Mouse (Mus musculus): ENCODE measurements around the gene Tomm6.

GRCm38 (mm10) chr17:47704692-47705091 is 16.5 kb upstream of the Tomm6 start:
- TF ChIP-seq KAT2A (conservative IDR thresholded peaks at IDR 0.05; ENCODE audit: low read depth, low read length) (no peak), POLR2AphosphoS2 (IDR thresholded peaks at IDR 0.05; ENCODE audit: low read length) (no peak), MAZ (IDR thresholded peaks at IDR 0.05; ENCODE audit: low read depth, low read length) (no peak), NELFE (IDR thresholded peaks at IDR 0.05; ENCODE audit: low read depth, low read length) (no peak), CTCF (IDR thresholded peaks at IDR 0.05 in 2 of 3, conservative IDR thresholded peaks at IDR 0.05 in 1 of 3; ENCODE audit: control insufficient read depth in 1 of 3, insufficient read depth in 1 of 3, low read depth in 2 of 3, low read length in 3 of 3, poor library complexity in 1 of 3, severe bottlenecking in 1 of 3) (peak in 2 of 3 experiments; percentile 36 to 48; a peak in 4 of 6 replicates), POLR2A (IDR thresholded peaks at IDR 0.05; ENCODE audit: control insufficient read depth in 1 of 2, insufficient read depth in 1 of 2, low read depth in 1 of 2, low read length in 2 of 2, poor library complexity in 1 of 2) (no peak), MAFK (IDR thresholded peaks at IDR 0.05; ENCODE audit: borderline replicate concordance, low read depth, low read length) (no peak), RCOR1 (IDR thresholded peaks at IDR 0.05; ENCODE audit: low read depth, low read length) (no peak), TCF12 (IDR thresholded peaks at IDR 0.05; ENCODE audit: low read depth, low read length) (no peak), EP300 (IDR thresholded peaks at IDR 0.05; ENCODE audit: low read depth in 1 of 2, low read length in 2 of 2) (no peak), CHD2 (IDR thresholded peaks at IDR 0.05; ENCODE audit: low read length) (no peak), GATA1 (IDR thresholded peaks at IDR 0.05; ENCODE audit: low read depth, low read length) (no peak)
